Mouse (Mus musculus): Measurements from ENCODE around the gene B4galt2. TPM values are rescaled to one million over a fixed set of nuclear protein-coding genes. Genes with fewer than 3 reads are reported as not detected.

The B4galt2 gene
- polyA plus RNA-seq, 1 experiment from 2014 or later = 44.3 TPM

- Histone ChIP-seq H3K27me3 (no peaks in the 10 kb centered on the region), H3K36me3 (no peaks in the 10 kb centered on the region), H3K9ac (no peak overlapping the region), H3K9me3 (replicated peaks) (no peaks in the 10 kb centered on the region), H3K4me3 (no peak overlapping the region), H3K4me1 (0 out of 2 replicates have a peak, but pooled peaks cover 2% of the 10 kb centered on the region), H3K4me2 (replicated peaks) (no peak overlapping the region), H3K27ac (no peak overlapping the region)
- ATAC-seq (ENCODE audit: low FRiP score) = no peak
- 86% methylated on average over 3 of the region's 3 CpGs for WGBS
Measured at GRCm38 (mm10) chr4:117841566-117841965, 41.7 kb downstream of the B4galt2 start.

DNA sequence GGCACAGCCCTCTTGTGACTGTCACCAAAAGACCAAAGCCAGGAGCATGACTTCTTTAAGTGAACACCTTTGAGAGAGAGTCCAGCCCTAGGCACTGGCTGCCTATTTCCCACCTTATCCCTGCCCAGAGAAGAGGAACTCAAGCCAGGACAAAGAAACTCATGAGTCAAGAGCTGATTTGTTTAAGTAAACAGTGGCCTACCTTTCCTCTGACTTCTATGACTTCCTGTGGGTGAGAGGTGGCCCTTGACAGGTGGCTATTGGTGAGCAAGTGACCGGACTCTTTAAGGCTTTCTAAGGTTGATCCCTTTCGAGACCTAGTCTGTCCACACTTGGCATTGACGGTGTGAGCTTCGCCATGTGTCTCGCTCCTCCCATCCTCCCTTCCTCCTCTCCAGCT lies 42.5 kb downstream of the B4galt2 start:
- 94% methylated on average over 5 of the region's 5 CpGs for WGBS
- H3K4me2 ChIP-seq (replicated peaks) = no peak overlapping the region
- H3K4me1 ChIP-seq = 0 out of 2 replicates have a peak, but pooled peaks cover 2% of the 10 kb centered on the region
- no peaks in the 10 kb centered on the region for H3K27me3 ChIP-seq
- H3K9ac ChIP-seq = no peak overlapping the region
- no peaks in the 10 kb centered on the region for H3K9me3 ChIP-seq (replicated peaks)
- H3K4me3 ChIP-seq = no peak overlapping the region
- ATAC-seq (ENCODE audit: low FRiP score) = no peak
- no peak overlapping the region for H3K27ac ChIP-seq
- no peaks in the 10 kb centered on the region for H3K36me3 ChIP-seq

DNA sequence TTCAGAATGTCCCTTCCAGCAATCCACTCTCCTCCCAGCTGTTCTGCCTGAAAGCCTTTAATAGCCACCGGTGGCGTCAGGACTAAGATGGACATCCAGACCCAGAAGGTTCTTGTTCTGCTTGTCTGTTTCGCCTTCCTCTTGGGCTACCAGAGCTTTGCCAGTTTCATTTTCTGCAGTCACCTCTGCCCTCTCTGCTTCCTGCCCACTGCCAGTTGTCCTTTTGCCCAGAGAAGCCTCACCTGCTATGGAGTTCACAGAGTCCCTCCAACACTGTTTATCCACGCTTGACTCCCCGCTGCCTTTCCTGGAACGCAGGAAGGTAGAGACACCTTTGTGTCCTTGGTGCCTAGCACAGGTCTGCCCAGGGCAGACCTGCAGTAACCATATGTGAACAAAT lies 43.9 kb downstream of the B4galt2 start:
- 83% methylated on average over 6 of the region's 6 CpGs for WGBS
- H3K36me3 ChIP-seq = no peaks in the 10 kb centered on the region
- no peak for ATAC-seq (ENCODE audit: low FRiP score)

GRCm38 (mm10) chr4:117837271-117837670 lies 46.0 kb downstream of the B4galt2 start:
- Histone ChIP-seq H3K9me3 (replicated peaks) (no peaks in the 10 kb centered on the region), H3K36me3 (no peaks in the 10 kb centered on the region), H3K9ac (no peak overlapping the region), H3K27me3 (0 out of 2 replicates have a peak, but pooled peaks cover 9% of the 10 kb centered on the region), H3K27ac (no peak overlapping the region), H3K4me1 (peaks cover 8% of the 10 kb centered on the region; the same call in 1 of the 2 replicates), H3K4me3 (no peak overlapping the region), H3K4me2 (replicated peaks) (0 out of 2 replicates have a peak overlapping the region, but pooled peaks have one; percentile 89)
- WGBS = 73% methylated on average over 4 of the region's 4 CpGs
- ATAC-seq (ENCODE audit: low FRiP score) = no peak

More for the DNA sequence above, 43.9 kb downstream of the B4galt2 start:
- H3K9ac ChIP-seq = no peak overlapping the region
- H3K9me3 ChIP-seq (replicated peaks) = no peaks in the 10 kb centered on the region
- H3K27ac ChIP-seq = no peak overlapping the region
- no peaks in the 10 kb centered on the region for H3K27me3 ChIP-seq
- no peak overlapping the region for H3K4me2 ChIP-seq (replicated peaks)
- H3K4me3 ChIP-seq = no peak overlapping the region
- peaks cover 5% of the 10 kb centered on the region; the same call in 1 of the 2 replicates for H3K4me1 ChIP-seq

- ATAC-seq (ENCODE audit: low FRiP score) = peak; percentile 90
- H3K9ac ChIP-seq = peak overlapping the region; percentile 74
- H3K27ac ChIP-seq = peak overlapping the region; percentile 81
- peaks cover 9% of the 10 kb centered on the region; the same call in 1 of the 2 replicates for H3K27me3 ChIP-seq
- no peaks in the 10 kb centered on the region for H3K9me3 ChIP-seq (replicated peaks)
- H3K4me3 ChIP-seq = peak overlapping the region; percentile 76
- peak overlapping the region; percentile 89 for H3K4me2 ChIP-seq (replicated peaks)
- no peaks in the 10 kb centered on the region for H3K36me3 ChIP-seq
- under 1% methylated on average over 42 of the region's 48 CpGs for WGBS
- H3K4me1 ChIP-seq = peaks cover 8% of the 10 kb centered on the region; the same call in 1 of the 2 replicates
Measured at GRCm38 (mm10) chr4:117836204-117836767, 47.0 kb downstream of the B4galt2 start.

DNA sequence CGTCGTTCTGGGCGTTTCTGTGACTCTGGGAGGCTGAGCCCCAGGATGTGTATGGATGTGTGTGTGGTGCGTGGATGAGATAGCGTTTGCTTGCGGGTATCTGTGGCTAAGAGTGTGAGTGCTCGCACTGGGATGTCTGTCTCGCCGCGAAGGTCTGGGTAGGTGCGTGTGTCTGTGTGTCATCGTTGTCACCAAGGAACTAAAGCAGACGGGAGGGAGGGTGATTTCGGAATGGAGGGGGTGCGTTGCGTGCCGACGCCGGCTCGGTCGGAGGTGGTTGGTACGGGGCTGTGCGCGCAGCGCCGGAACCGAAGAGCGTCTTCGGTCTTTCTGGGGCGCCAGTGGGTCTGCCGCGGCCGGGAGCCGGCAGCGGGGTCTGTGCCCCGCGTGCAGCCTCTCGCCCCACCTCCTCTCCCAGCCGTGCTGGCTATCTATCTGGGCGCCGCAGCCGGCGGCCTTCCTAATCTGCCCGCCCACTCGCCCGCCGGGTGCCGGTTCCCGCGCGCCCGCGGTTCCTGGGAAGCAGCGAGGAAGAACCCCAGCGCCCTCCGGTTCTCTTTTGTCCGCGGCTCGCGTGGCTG lies 47.7 kb downstream of the B4galt2 start:
- peak; percentile 41 for ATAC-seq (ENCODE audit: low FRiP score)
- H3K4me1 ChIP-seq = peaks cover 8% of the 10 kb centered on the region; the same call in 1 of the 2 replicates

GRCm38 (mm10) chr4:117834845-117835530 lies 48.3 kb downstream of the B4galt2 start:
- H3K4me2 ChIP-seq (replicated peaks) = peak overlapping the region; percentile 89
- no peaks in the 10 kb centered on the region for H3K9me3 ChIP-seq (replicated peaks)
- H3K36me3 ChIP-seq = no peaks in the 10 kb centered on the region
- peak overlapping the region; percentile 74 for H3K9ac ChIP-seq
- H3K27me3 ChIP-seq = peaks cover 13% of the 10 kb centered on the region; the same call in 1 of the 2 replicates
- peak overlapping the region; percentile 81 for H3K27ac ChIP-seq
- 2% methylated on average over 36 of the region's 36 CpGs for WGBS
- H3K4me1 ChIP-seq = peaks cover 12% of the 10 kb centered on the region
- ATAC-seq (ENCODE audit: low FRiP score) = peak; percentile 41
- peak overlapping the region; percentile 76 for H3K4me3 ChIP-seq

More for the DNA sequence above, 47.7 kb downstream of the B4galt2 start:
- under 1% methylated on average over 60 of the region's 60 CpGs for WGBS
- H3K36me3 ChIP-seq = no peaks in the 10 kb centered on the region
- H3K4me3 ChIP-seq = peak overlapping the region; percentile 76
- H3K27me3 ChIP-seq = peaks cover 12% of the 10 kb centered on the region; the same call in 1 of the 2 replicates
- no peaks in the 10 kb centered on the region for H3K9me3 ChIP-seq (replicated peaks)
- H3K9ac ChIP-seq = peak overlapping the region; percentile 74
- peak overlapping the region; percentile 89 for H3K4me2 ChIP-seq (replicated peaks)
- peak overlapping the region; percentile 81 for H3K27ac ChIP-seq

- H3K4me3 ChIP-seq = peak within 1 kb of the TSS; percentile 76
- H3K4me2 ChIP-seq (replicated peaks) = peak within 1 kb of the TSS; percentile 89
- no peaks in the 10 kb centered on the region for H3K9me3 ChIP-seq (replicated peaks)
- ATAC-seq (ENCODE audit: low FRiP score) = no peak
- 25% methylated on average over 3 of the region's 3 CpGs for WGBS
- H3K27me3 ChIP-seq = peaks cover 13% of the 10 kb centered on the region; the same call in 1 of the 2 replicates
- H3K27ac ChIP-seq = peak within 1 kb of the TSS; percentile 81
- H3K9ac ChIP-seq = peak within 1 kb of the TSS; percentile 74
- H3K36me3 ChIP-seq = no peaks in the 10 kb centered on the region
- H3K4me1 ChIP-seq = peaks cover 17% of the 10 kb centered on the region
Measured at GRCm38 (mm10) chr4:117834457-117834844, 48.8 kb downstream of the B4galt2 start, which contains the start of gene Slc6a9. TSS of gene Slc6a9 (plus strand) at chr4:117834506.

- no peak for ATAC-seq (ENCODE audit: low FRiP score)
- Histone ChIP-seq H3K36me3 (no peaks in the 10 kb centered on the region), H3K27me3 (peaks cover 13% of the 10 kb centered on the region; the same call in 1 of the 2 replicates), H3K27ac (no peak overlapping the region), H3K4me3 (no peak overlapping the region), H3K4me2 (replicated peaks) (no peak overlapping the region), H3K9me3 (replicated peaks) (no peaks in the 10 kb centered on the region), H3K4me1 (peaks cover 17% of the 10 kb centered on the region), H3K9ac (no peak overlapping the region)
- whole genome bisulfite sequencing = 83% methylated on average over 9 of the region's 9 CpGs
Measured at GRCm38 (mm10) chr4:117831920-117832691, 51.2 kb downstream of the B4galt2 start.

- Histone ChIP-seq H3K9me3 (replicated peaks) (no peaks in the 10 kb centered on the region), H3K4me1 (peaks cover 17% of the 10 kb centered on the region), H3K27me3 (peaks cover 13% of the 10 kb centered on the region; the same call in 1 of the 2 replicates), H3K4me3 (no peak overlapping the region), H3K4me2 (replicated peaks) (no peak overlapping the region), H3K36me3 (no peaks in the 10 kb centered on the region), H3K27ac (no peak overlapping the region), H3K9ac (no peak overlapping the region)
- no peak for ATAC-seq (ENCODE audit: low FRiP score)
- WGBS = 70% methylated on average over 2 of the region's 2 CpGs
Measured at GRCm38 (mm10) chr4:117831499-117831898, 51.8 kb downstream of the B4galt2 start.

DNA sequence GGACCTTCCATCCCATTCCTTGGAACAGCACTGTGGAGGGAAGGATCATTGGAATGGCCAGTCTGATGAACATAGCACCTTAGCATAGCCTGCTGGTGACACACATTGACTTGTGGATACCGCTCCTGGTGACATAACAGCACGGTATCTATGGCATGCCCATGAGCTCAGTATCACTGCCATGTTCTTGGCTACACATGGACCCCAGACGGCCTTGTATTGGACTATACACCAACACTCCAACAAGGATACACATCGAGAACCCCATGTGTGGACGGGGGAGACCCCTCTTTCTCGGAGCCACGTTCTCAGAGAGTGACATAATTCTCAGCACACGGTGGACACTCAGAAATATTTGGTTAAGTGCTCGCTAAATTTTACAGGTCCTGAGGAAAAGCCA lies 52.5 kb downstream of the B4galt2 start:
- ATAC-seq (ENCODE audit: low FRiP score) = no peak
- no peak overlapping the region for H3K27ac ChIP-seq
- 87% methylated on average over 9 of the region's 9 CpGs for WGBS

More for the DNA sequence above, 52.5 kb downstream of the B4galt2 start:
- H3K4me1 ChIP-seq = peaks cover 17% of the 10 kb centered on the region
- H3K27me3 ChIP-seq = peaks cover 13% of the 10 kb centered on the region; the same call in 1 of the 2 replicates
- H3K4me3 ChIP-seq = no peak overlapping the region
- no peak overlapping the region for H3K4me2 ChIP-seq (replicated peaks)
- H3K9ac ChIP-seq = no peak overlapping the region
- no peaks in the 10 kb centered on the region for H3K9me3 ChIP-seq (replicated peaks)
- no peaks in the 10 kb centered on the region for H3K36me3 ChIP-seq
